ENCODE assay signal across 23 mouse cellular contexts in genomic region chr2:66008995-66009654, GRCm38 (mm10).
DNase-seq lines count a peak whose midpoint lies in the region; ATAC-seq and TF ChIP-seq lines count a peak whose summit lies in the region.
"Had no signal": no experiment of that assay in that cellular context is flagged by ENCODE, and none has a peak within 500 bp of the region (broad histone marks: within the 10 kb centered on the region; RNA-seq: fewer than 3 reads in every experiment).

No protein-coding gene starts in this region.

- 0 out of 2 replicates have a peak, but pooled peaks cover 2% of the 10 kb centered on the region for H3K4me1 ChIP-seq in hindbrain, embryonic 12.5 days
- no peaks in the 10 kb centered on the region for H3K4me1 ChIP-seq in hindbrain, embryonic 10.5 days (replicated peaks)
- no peaks in the 10 kb centered on the region for H3K4me1 ChIP-seq in forebrain, postnatal 0 days (ENCODE audit: insufficient read depth)
- H3K4me1 ChIP-seq in midbrain, embryonic 16.5 days (ENCODE audit: control insufficient read depth, insufficient read depth, low read length): no peaks in the 10 kb centered on the region
- H3K4me1 ChIP-seq: embryonic facial prominence, embryonic 15.5 days; liver, embryonic 15.5 days had no signal

- no peak for DNase-seq in hindbrain, embryonic 10.5 days (ENCODE audit: low spot score)
- peak; percentile 70 for DNase-seq in brain, embryonic 14.5 days (ENCODE audit: low read depth)
- DNase-seq in forebrain, postnatal 0 days: peak; percentile 60
- DNase-seq in lung, postnatal 10 days: no peak
- DNase-seq in layer of hippocampus, adult 9-10 months (ENCODE audit: low spot score): no peak
- no peak for DNase-seq in cerebellum, adult 8-10 months
- DNase-seq: adrenal gland, postnatal 25 days; cerebellum, adult 11-12 months; cerebellum, postnatal 25 days; embryo, embryonic 11 days; gastrocnemius, adult 2 months; heart, postnatal 10 days; kidney, adult 2 months; kidney, postnatal 10 days; layer of hippocampus, adult 9-11 months; right cerebral cortex, postnatal 4 days had no signal

- no peak overlapping the region for H3K4me3 ChIP-seq in hindbrain, embryonic 12.5 days
- H3K4me3 ChIP-seq in hindbrain, embryonic 10.5 days: no peak overlapping the region
- H3K4me3 ChIP-seq in forebrain, postnatal 0 days (ENCODE audit: low read depth, low read length): no peak overlapping the region
- no peak overlapping the region for H3K4me3 ChIP-seq in midbrain, embryonic 16.5 days (ENCODE audit: low read depth, low read length)
- H3K4me3 ChIP-seq: embryonic facial prominence, embryonic 15.5 days; gastrocnemius, adult 2 months; liver, embryonic 15.5 days had no signal

- H3K36me3 ChIP-seq in hindbrain, embryonic 12.5 days: peaks cover 5% of the 10 kb centered on the region; the same call in 1 of the 2 replicates
- peaks cover 15% of the 10 kb centered on the region for H3K36me3 ChIP-seq in hindbrain, embryonic 10.5 days
- 0 out of 2 replicates have a peak, but pooled peaks cover 5% of the 10 kb centered on the region for H3K36me3 ChIP-seq in forebrain, postnatal 0 days (ENCODE audit: insufficient read depth)
- H3K36me3 ChIP-seq in midbrain, embryonic 16.5 days (ENCODE audit: control insufficient read depth, insufficient read depth, low read length): peaks cover 2% of the 10 kb centered on the region; the same call in 1 of the 2 replicates
- H3K36me3 ChIP-seq: embryonic facial prominence, embryonic 15.5 days; liver, embryonic 15.5 days had no signal

- H3K9me3 ChIP-seq in hindbrain, embryonic 12.5 days (replicated peaks): no peaks in the 10 kb centered on the region
- H3K9me3 ChIP-seq in hindbrain, embryonic 10.5 days: no peaks in the 10 kb centered on the region
- no peaks in the 10 kb centered on the region for H3K9me3 ChIP-seq in forebrain, postnatal 0 days (ENCODE audit: low read length)
- no peaks in the 10 kb centered on the region for H3K9me3 ChIP-seq in midbrain, embryonic 16.5 days (replicated peaks; ENCODE audit: control insufficient read depth, low read length, poor library complexity, severe bottlenecking)
- H3K9me3 ChIP-seq: embryonic facial prominence, embryonic 15.5 days; liver, embryonic 15.5 days had no signal

- TF ChIP-seq POLR2A in brain, embryonic 14.5 days (IDR thresholded peaks at IDR 0.05; ENCODE audit: borderline replicate concordance, extremely low read depth, insufficient read depth, insufficient read length, poor library complexity, severe bottlenecking): no peak

- TF ChIP-seq CTCF in brain, embryonic 14.5 days (IDR thresholded peaks at IDR 0.05; ENCODE audit: borderline replicate concordance, extremely low read depth, insufficient read depth, insufficient read length): no peak
- TF ChIP-seq CTCF in forebrain, postnatal 0 days (IDR thresholded peaks at IDR 0.05; ENCODE audit: low read depth): no peak

- no peak overlapping the region for H3K4me2 ChIP-seq in hindbrain, embryonic 12.5 days (replicated peaks)
- H3K4me2 ChIP-seq in forebrain, postnatal 0 days (ENCODE audit: low read depth): 0 out of 2 replicates have a peak overlapping the region, but pooled peaks have one; percentile 13
- H3K4me2 ChIP-seq in midbrain, embryonic 16.5 days (ENCODE audit: low read length): no peak overlapping the region
- H3K4me2 ChIP-seq: embryonic facial prominence, embryonic 15.5 days; heart, embryonic 11.5 days; liver, embryonic 15.5 days had no signal

- WGBS in hindbrain, embryonic 12.5 days: 71% methylated on average over 19 of the region's 19 CpGs
- 87% methylated on average over 19 of the region's 19 CpGs for WGBS in hindbrain, embryonic 10.5 days
- WGBS in forebrain, postnatal 0 days: 40% methylated on average over 19 of the region's 19 CpGs
- 42% methylated on average over 19 of the region's 19 CpGs for WGBS in midbrain, embryonic 16.5 days

- no peaks in the 10 kb centered on the region for H3K27me3 ChIP-seq in hindbrain, embryonic 12.5 days
- no peaks in the 10 kb centered on the region for H3K27me3 ChIP-seq in hindbrain, embryonic 10.5 days (ENCODE audit: insufficient read depth, poor library complexity, severe bottlenecking)
- H3K27me3 ChIP-seq in forebrain, postnatal 0 days (ENCODE audit: insufficient read depth, low read length): no peaks in the 10 kb centered on the region
- H3K27me3 ChIP-seq in midbrain, embryonic 16.5 days (ENCODE audit: control insufficient read depth, insufficient read depth, low read depth, low read length): no peaks in the 10 kb centered on the region
- H3K27me3 ChIP-seq: CH12.LX; embryonic facial prominence, embryonic 15.5 days; liver, embryonic 15.5 days had no signal

- peak; percentile 66 for ATAC-seq in hindbrain, embryonic 12.5 days (ENCODE audit: low FRiP score)
- peak; percentile 75 for ATAC-seq in forebrain, postnatal 0 days
- 0 out of 2 replicates have a peak, but pooled peaks have one; percentile 44 for ATAC-seq in midbrain, embryonic 16.5 days
- ATAC-seq: inflammation-experienced regulatory T-cells, adult 6 months had no signal

- peak overlapping the region; percentile 36 for H3K27ac ChIP-seq in hindbrain, embryonic 12.5 days
- H3K27ac ChIP-seq in hindbrain, embryonic 10.5 days: no peak overlapping the region
- H3K27ac ChIP-seq in forebrain, postnatal 0 days (ENCODE audit: low read depth, low read length): peak overlapping the region; percentile 54
- H3K27ac ChIP-seq in midbrain, embryonic 16.5 days (ENCODE audit: low read length): no peak overlapping the region; the same call in 1 of the 2 replicates
- H3K27ac ChIP-seq: embryonic facial prominence, embryonic 15.5 days; gastrocnemius, adult 2 months; liver, embryonic 15.5 days had no signal

- H3K9ac ChIP-seq in hindbrain, embryonic 12.5 days: no peak overlapping the region
- H3K9ac ChIP-seq in forebrain, postnatal 0 days: no peak overlapping the region
- no peak overlapping the region for H3K9ac ChIP-seq in midbrain, embryonic 16.5 days (ENCODE audit: low read depth, low read length)
- H3K9ac ChIP-seq: embryonic facial prominence, embryonic 15.5 days; liver, embryonic 15.5 days had no signal

Comparison
In these comparisons a context has a peak if more than half of its experiments do, and no peak if none do; other contexts are left out.
1. H3K27ac ChIP-seq: peak in hindbrain, embryonic 12.5 days (single experiment) and forebrain, postnatal 0 days (single experiment); none in hindbrain, embryonic 10.5 days (single experiment) and midbrain, embryonic 16.5 days (single experiment).
2. DNase-seq: peak in brain, embryonic 14.5 days (single experiment) and forebrain, postnatal 0 days (single experiment); none in hindbrain, embryonic 10.5 days (single experiment), lung, postnatal 10 days (single experiment), layer of hippocampus, adult 9-10 months (single experiment) and cerebellum, adult 8-10 months (single experiment).
3. Peak in every context shown above with its lines, with median percentiles within 50 percentile points of each other: ATAC-seq.